Mouse (Mus musculus): ENCODE measurements around the gene Nlrc3. TPM values are rescaled to one million over a fixed set of nuclear protein-coding genes. Genes with fewer than 3 reads are reported as not detected.
"Not testable (repeated sequence)": the region's sequence is repeated elsewhere in the genome, so short reads cannot be mapped to it uniquely, and the experiment has no call there.

Gene Nlrc3
- polyA plus RNA-seq, 1 experiment from 2014 or later, result 1.2 TPM

GRCm38 (mm10) chr16:3988410-3988809 is 12.0 kb upstream of the Nlrc3 start:
- no peak overlapping the region for H3K9ac ChIP-seq (replicated peaks; ENCODE audit: low read length)
- no peak overlapping the region for H3K4me3 ChIP-seq (replicated peaks; ENCODE audit: low read depth, low read length)
- no peak overlapping the region for H3K4me2 ChIP-seq (ENCODE audit: low read length)
- ATAC-seq (ENCODE audit: low FRiP score, low TSS enrichment), result no peak
- no peaks in the 10 kb centered on the region for H3K4me1 ChIP-seq (ENCODE audit: control insufficient read depth, insufficient read depth, low read length)
- H3K27ac ChIP-seq (replicated peaks; ENCODE audit: low read depth, low read length), result no peak overlapping the region
- H3K36me3 ChIP-seq (ENCODE audit: control insufficient read depth, insufficient read depth, low read length), result peaks cover 96% of the 10 kb centered on the region
- 91% methylated on average over 4 of the region's 4 CpGs for WGBS
- no peaks in the 10 kb centered on the region for H3K9me3 ChIP-seq (ENCODE audit: control insufficient read depth, low read length)
- H3K27me3 ChIP-seq (ENCODE audit: control insufficient read depth, insufficient read depth, low read length), result no peaks in the 10 kb centered on the region
- DNase-seq, result no peak

GRCm38 (mm10) chr16:3983146-3983700 is 6.8 kb upstream of the Nlrc3 start:
- no peak overlapping the region for H3K9ac ChIP-seq (replicated peaks; ENCODE audit: low read length)
- DNase-seq (no peak), ATAC-seq (ENCODE audit: low FRiP score, low TSS enrichment) (no peak)
- peaks cover 99% of the 10 kb centered on the region for H3K36me3 ChIP-seq (ENCODE audit: control insufficient read depth, insufficient read depth, low read length)
- no peak overlapping the region for H3K4me3 ChIP-seq (replicated peaks; ENCODE audit: low read depth, low read length)
- WGBS, result 41% methylated on average over 7 of the region's 7 CpGs
- H3K4me2 ChIP-seq (ENCODE audit: low read length), result no peak overlapping the region
- H3K27ac ChIP-seq (replicated peaks; ENCODE audit: low read depth, low read length), result no peak overlapping the region
- no peaks in the 10 kb centered on the region for H3K4me1 ChIP-seq (ENCODE audit: control insufficient read depth, insufficient read depth, low read length)
- no peaks in the 10 kb centered on the region for H3K27me3 ChIP-seq (ENCODE audit: control insufficient read depth, insufficient read depth, low read length)
- no peaks in the 10 kb centered on the region for H3K9me3 ChIP-seq (ENCODE audit: control insufficient read depth, low read length)

- WGBS, result 94% methylated on average over 4 of the region's 4 CpGs
- no peak overlapping the region for H3K9ac ChIP-seq (replicated peaks; ENCODE audit: low read length)
- DNase-seq (no peak), ATAC-seq (ENCODE audit: low FRiP score, low TSS enrichment) (no peak)
- H3K4me2 ChIP-seq (ENCODE audit: low read length), result no peak overlapping the region
- no peaks in the 10 kb centered on the region for H3K9me3 ChIP-seq (ENCODE audit: control insufficient read depth, low read length)
- no peak overlapping the region for H3K27ac ChIP-seq (replicated peaks; ENCODE audit: low read depth, low read length)
- H3K4me3 ChIP-seq (replicated peaks; ENCODE audit: low read depth, low read length), result no peak overlapping the region
- no peaks in the 10 kb centered on the region for H3K4me1 ChIP-seq (ENCODE audit: control insufficient read depth, insufficient read depth, low read length)
- no peaks in the 10 kb centered on the region for H3K27me3 ChIP-seq (ENCODE audit: control insufficient read depth, insufficient read depth, low read length)
- H3K36me3 ChIP-seq (ENCODE audit: control insufficient read depth, insufficient read depth, low read length), result peaks cover 99% of the 10 kb centered on the region
These were observed 5.7 kb upstream of the Nlrc3 start for GRCm38 (mm10) chr16:3982173-3982572.

GRCm38 (mm10) chr16:3976712-3977111 is 280 bp upstream of the Nlrc3 start:
- 58% methylated on average over 3 of the region's 3 CpGs for WGBS
- ATAC-seq (ENCODE audit: low FRiP score, low TSS enrichment), result no peak
- no peaks in the 10 kb centered on the region for H3K4me1 ChIP-seq (ENCODE audit: control insufficient read depth, insufficient read depth, low read length)
- no peak overlapping the region for H3K27ac ChIP-seq (replicated peaks; ENCODE audit: low read depth, low read length)
- no peaks in the 10 kb centered on the region for H3K27me3 ChIP-seq (ENCODE audit: control insufficient read depth, insufficient read depth, low read length)
- no peaks in the 10 kb centered on the region for H3K9me3 ChIP-seq (ENCODE audit: control insufficient read depth, low read length)
- no peak overlapping the region for H3K4me2 ChIP-seq (ENCODE audit: low read length)
- H3K9ac ChIP-seq (replicated peaks; ENCODE audit: low read length), result no peak overlapping the region
- H3K4me3 ChIP-seq (replicated peaks; ENCODE audit: low read depth, low read length), result no peak overlapping the region
- no peak for DNase-seq
- H3K36me3 ChIP-seq (ENCODE audit: control insufficient read depth, insufficient read depth, low read length), result peaks cover 48% of the 10 kb centered on the region

GRCm38 (mm10) chr16:3975658-3976057 is 774 bp downstream of the Nlrc3 start:
- 88% methylated on average over 7 of the region's 7 CpGs for WGBS
- DNase-seq (no peak), ATAC-seq (ENCODE audit: low FRiP score, low TSS enrichment) (no peak)
- H3K4me1 ChIP-seq (ENCODE audit: control insufficient read depth, insufficient read depth, low read length), result no peaks in the 10 kb centered on the region
- no peak overlapping the region for H3K4me3 ChIP-seq (replicated peaks; ENCODE audit: low read depth, low read length)
- H3K27ac ChIP-seq (replicated peaks; ENCODE audit: low read depth, low read length), result no peak overlapping the region
- no peaks in the 10 kb centered on the region for H3K9me3 ChIP-seq (ENCODE audit: control insufficient read depth, low read length)
- H3K4me2 ChIP-seq (ENCODE audit: low read length), result no peak overlapping the region
- H3K9ac ChIP-seq (replicated peaks; ENCODE audit: low read length), result no peak overlapping the region
- H3K27me3 ChIP-seq (ENCODE audit: control insufficient read depth, insufficient read depth, low read length), result no peaks in the 10 kb centered on the region
- H3K36me3 ChIP-seq (ENCODE audit: control insufficient read depth, insufficient read depth, low read length), result peaks cover 37% of the 10 kb centered on the region

GRCm38 (mm10) chr16:3974456-3974855 is 2.0 kb downstream of the Nlrc3 start:
- H3K4me1 ChIP-seq (ENCODE audit: control insufficient read depth, insufficient read depth, low read length); H3K4me3 ChIP-seq (replicated peaks; ENCODE audit: low read depth, low read length); H3K27ac ChIP-seq (replicated peaks; ENCODE audit: low read depth, low read length); H3K4me2 ChIP-seq (ENCODE audit: low read length); ATAC-seq (ENCODE audit: low FRiP score, low TSS enrichment); H3K9me3 ChIP-seq (ENCODE audit: control insufficient read depth, low read length); H3K27me3 ChIP-seq (ENCODE audit: control insufficient read depth, insufficient read depth, low read length); H3K9ac ChIP-seq (replicated peaks; ENCODE audit: low read length); DNase-seq: not testable (repeated sequence)
- peaks cover 25% of the 10 kb centered on the region for H3K36me3 ChIP-seq (ENCODE audit: control insufficient read depth, insufficient read depth, low read length)
- 92% methylated on average over 19 of the region's 19 CpGs for WGBS

GRCm38 (mm10) chr16:3965534-3965933 is 10.9 kb downstream of the Nlrc3 start:
- ATAC-seq (ENCODE audit: low FRiP score, low TSS enrichment), result no peak
- no peak overlapping the region for H3K27ac ChIP-seq (replicated peaks; ENCODE audit: low read depth, low read length)
- no peaks in the 10 kb centered on the region for H3K27me3 ChIP-seq (ENCODE audit: control insufficient read depth, insufficient read depth, low read length)
- no peaks in the 10 kb centered on the region for H3K9me3 ChIP-seq (ENCODE audit: control insufficient read depth, low read length)
- no peak overlapping the region for H3K9ac ChIP-seq (replicated peaks; ENCODE audit: low read length)
- H3K4me2 ChIP-seq (ENCODE audit: low read length), result no peak overlapping the region
- no peak overlapping the region for H3K4me3 ChIP-seq (replicated peaks; ENCODE audit: low read depth, low read length)
- no peaks in the 10 kb centered on the region for H3K36me3 ChIP-seq (ENCODE audit: control insufficient read depth, insufficient read depth, low read length)
- H3K4me1 ChIP-seq (ENCODE audit: control insufficient read depth, insufficient read depth, low read length), result no peaks in the 10 kb centered on the region
- no peak for DNase-seq
- WGBS, result 85% methylated on average over 3 of the region's 3 CpGs

GRCm38 (mm10) chr16:3964990-3965389 is 11.4 kb downstream of the Nlrc3 start:
- no peak for ATAC-seq (ENCODE audit: low FRiP score, low TSS enrichment)
- Histone ChIP-seq H3K4me3 (replicated peaks; ENCODE audit: low read depth, low read length) (no peak overlapping the region), H3K9me3 (ENCODE audit: control insufficient read depth, low read length) (no peaks in the 10 kb centered on the region), H3K27me3 (ENCODE audit: control insufficient read depth, insufficient read depth, low read length) (no peaks in the 10 kb centered on the region), H3K4me1 (ENCODE audit: control insufficient read depth, insufficient read depth, low read length) (no peaks in the 10 kb centered on the region), H3K27ac (replicated peaks; ENCODE audit: low read depth, low read length) (no peak overlapping the region), H3K9ac (replicated peaks; ENCODE audit: low read length) (no peak overlapping the region), H3K36me3 (ENCODE audit: control insufficient read depth, insufficient read depth, low read length) (no peaks in the 10 kb centered on the region), H3K4me2 (ENCODE audit: low read length) (no peak overlapping the region)
- DNase-seq, result no peak
- WGBS, result 87% methylated on average over 10 of the region's 10 CpGs

- WGBS, result 77% methylated on average over 2 of the region's 2 CpGs
- DNase-seq, result no peak
- Histone ChIP-seq H3K27ac (replicated peaks; ENCODE audit: low read depth, low read length) (no peak overlapping the region), H3K9ac (replicated peaks; ENCODE audit: low read length) (no peak overlapping the region), H3K36me3 (ENCODE audit: control insufficient read depth, insufficient read depth, low read length) (no peaks in the 10 kb centered on the region), H3K4me3 (replicated peaks; ENCODE audit: low read depth, low read length) (no peak overlapping the region), H3K9me3 (ENCODE audit: control insufficient read depth, low read length) (no peaks in the 10 kb centered on the region), H3K27me3 (ENCODE audit: control insufficient read depth, insufficient read depth, low read length) (no peaks in the 10 kb centered on the region), H3K4me2 (ENCODE audit: low read length) (no peak overlapping the region), H3K4me1 (ENCODE audit: control insufficient read depth, insufficient read depth, low read length) (no peaks in the 10 kb centered on the region)
- ATAC-seq (ENCODE audit: low FRiP score, low TSS enrichment), result no peak
These were observed 17.2 kb downstream of the Nlrc3 start for GRCm38 (mm10) chr16:3959261-3959660.
